Mouse (Mus musculus) adrenal gland (tissue): Measurements from ENCODE around the gene Pex11g.

Source experiments
- intact Hi-C: fragments of 180-260 bp; cut with DNase I; formaldehyde crosslinking; loops from one replicate; pipeline ENCODE4 v1.15.1; 2025

Gene Pex11g

DNA sequence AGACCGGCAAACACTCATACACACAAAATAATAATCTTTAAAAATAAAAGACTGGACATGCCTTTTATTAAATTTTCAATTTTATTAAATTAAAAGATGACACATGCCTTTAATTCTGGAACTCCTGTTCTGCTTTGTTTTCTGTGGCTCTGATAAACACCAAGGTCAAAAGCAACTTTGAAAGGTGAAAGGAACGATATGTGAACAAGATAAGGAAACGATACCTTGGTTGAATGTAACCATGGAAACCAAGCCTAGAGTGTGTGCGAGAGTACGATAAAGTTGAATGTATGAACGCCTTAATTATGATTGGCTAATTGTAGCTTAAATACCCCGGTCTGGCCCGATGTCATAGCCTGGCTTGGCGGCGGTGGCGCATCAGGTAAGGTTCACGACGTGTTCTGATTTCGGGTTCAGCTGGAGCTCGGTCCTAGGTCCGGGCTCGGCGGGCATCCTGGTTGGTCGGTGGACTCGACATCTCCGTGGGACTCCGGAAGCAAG is 14.8 kb upstream of the Pex11g start:
- intact Hi-C loops = no loop called here

DNA sequence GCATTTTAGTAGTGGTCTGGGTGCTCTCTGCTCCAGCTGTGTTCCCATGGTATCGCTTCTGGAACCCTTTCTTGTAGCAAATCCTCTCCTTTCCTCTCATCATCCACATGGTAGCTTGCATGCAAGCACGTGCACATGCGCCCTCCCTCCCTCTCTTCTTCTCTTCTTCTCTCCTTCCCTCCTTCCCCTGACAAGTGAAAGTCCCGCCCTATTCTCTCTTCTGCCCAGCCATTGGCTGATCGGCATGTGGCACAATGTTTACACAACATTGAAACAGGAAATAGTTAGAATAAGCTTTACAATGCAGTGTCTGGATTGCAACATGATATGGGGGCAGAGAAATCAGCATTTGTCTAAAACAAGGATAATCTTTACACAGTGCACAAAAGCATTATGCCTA is 14.1 kb upstream of the Pex11g start:
- intact Hi-C loops = no loop called here

DNA sequence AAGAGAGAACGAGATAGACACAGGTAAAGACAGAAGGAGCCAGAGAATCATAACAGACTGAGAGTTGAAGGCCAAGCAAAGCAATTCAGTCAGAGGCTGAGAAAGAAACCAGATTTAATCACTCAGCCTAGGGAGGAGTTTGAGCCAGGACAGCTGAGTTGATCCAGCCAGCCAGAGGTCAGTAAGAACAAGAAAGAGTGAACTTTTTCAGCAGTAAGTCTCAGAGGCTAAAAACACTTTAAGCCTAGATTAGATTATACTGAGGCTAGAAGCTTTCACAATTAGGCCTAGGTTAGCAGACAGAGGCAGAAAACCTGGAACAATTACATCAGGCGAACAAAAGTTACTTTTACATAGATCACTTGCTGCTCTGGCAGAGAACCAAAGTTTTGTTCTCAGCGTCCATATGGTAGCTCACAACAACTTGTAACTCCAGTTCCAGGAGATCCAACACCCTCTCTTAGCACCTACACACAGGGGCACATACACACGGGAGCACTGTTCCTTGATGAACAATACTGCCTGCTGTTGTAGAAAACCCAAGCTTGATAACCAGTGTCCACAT is 12.8 kb upstream of the Pex11g start:
- intact Hi-C loops = no loop called here

DNA sequence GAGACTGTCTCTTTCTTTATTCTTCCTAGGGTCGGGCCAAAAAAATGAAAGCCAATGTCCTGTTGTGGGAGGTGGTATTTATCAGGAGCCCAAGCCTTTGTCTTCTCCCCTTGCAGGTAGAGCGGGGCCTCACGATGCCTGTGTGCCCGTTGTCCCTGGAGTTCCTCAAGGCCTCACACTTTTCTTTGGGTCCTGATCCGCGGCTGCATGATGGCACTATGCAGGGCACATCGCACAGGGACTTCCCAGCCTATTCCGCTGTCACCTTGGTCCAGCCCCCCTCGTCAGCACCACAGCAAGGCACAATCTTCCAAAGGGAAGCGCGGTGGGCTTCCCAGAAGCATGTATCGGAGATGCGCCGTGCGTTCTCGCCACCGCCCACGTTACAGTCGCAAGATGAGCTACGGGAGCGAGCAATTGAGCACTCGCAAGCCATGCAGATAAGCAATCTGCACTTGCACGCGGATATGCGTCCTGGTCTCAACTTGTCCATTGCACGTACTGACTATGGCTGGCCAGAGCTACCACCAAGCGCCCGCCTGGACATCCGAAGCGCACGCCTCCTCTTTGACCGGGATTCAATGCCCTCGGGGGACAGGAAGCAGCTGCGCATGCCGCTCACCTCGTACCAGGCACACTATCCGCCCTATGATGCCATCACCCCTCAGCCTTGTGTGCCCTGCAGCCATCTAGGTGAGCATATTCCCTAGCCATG is 8.4 kb upstream of the Pex11g start:
- intact Hi-C loops = no loop called here

DNA sequence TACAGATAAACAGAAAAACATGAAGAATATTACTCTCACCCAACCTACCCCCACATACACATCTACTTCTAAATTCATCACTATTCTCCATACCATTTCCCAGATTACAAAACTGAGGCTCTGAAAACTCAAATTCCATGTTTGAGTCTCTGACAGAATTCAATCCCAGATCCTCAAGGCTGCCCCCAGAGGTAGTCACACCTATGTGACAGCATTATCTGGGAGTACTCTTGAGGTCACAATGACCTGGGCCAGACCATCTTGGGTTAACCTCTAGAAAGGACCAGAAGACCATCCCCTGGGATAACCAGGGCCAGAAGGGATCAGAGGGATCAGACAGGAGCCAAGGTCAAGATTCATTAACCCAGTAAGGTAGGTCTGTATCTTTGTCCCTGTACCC is 3.1 kb upstream of the Pex11g start, which contains the start of gene Tex45:
Gene Tex45, plus strand, starts transcription at position 301 of the 400 bp plus-strand sequence.
- intact Hi-C loops = no loop called here

DNA sequence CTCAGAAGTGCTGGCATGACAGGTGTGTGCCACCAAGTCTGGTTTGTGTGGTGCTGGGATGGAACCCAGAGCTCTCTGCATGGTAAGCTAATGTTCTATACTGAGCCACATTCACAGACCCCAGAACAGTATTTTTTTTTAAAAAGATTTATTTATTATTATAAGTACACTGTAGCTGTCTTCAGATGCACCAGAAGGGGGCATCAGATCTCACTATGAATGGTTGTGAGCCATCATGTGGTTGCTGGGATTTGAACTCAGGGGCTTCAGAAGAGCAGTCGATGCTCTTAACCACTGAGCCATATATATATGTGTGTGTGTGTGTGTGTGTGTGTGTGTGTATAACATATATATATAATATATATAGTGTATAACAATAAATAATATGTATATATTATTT is 1.4 kb upstream of the Pex11g start:
- intact Hi-C loops = no loop called here

DNA sequence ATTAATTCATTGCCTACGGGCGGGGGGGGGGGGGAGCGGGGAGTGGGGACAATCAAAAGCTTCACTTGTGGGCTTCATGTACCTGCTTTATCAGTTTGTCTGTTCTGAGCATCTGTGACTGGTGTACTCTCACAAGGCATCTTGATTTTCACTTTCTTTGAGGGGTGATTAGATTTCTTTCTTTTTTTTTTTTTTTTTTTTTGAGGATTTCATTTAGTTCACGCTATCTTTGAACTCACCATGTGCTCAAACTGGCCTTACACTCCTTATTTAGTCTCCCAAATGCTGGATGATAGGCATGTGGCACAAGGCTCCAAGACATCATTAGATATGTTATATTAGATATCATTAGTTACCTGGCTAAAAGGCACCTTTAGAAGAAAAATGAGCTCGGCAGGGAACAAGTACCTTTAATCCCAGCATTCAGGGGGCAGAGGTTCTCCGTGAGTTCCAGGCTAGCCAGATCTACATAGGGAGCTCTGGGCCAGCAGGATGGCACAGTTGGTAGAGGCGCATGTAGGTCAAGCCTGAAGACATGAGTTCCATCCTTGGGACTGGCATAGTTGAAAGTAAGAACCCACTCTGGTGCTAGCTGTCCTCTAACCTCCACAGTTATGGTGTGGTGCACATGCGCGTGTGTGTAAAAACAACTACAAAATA is 536 bp upstream of the Pex11g start:
- intact Hi-C loops = no loop called here

DNA sequence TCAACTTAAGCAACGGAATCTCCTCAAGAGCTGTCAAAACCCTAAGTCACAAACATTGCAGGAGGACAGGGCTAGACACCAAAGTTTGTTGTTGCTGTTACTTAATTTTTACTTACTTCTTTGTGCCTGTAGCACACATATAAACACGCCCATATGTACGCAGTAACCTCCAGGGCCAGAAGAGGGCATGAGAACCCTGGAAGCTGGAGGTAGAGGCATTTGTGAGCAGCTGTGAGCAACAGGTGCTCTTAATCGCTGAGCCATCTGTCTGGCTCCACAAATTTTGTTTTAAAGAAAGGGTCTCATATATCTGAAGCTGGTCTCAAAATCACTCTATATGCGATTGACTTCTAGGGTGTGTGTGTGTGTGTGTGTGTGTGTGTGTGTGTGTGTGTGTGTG is 3.2 kb downstream of the Pex11g start:
- intact Hi-C loops = no loop called here

DNA sequence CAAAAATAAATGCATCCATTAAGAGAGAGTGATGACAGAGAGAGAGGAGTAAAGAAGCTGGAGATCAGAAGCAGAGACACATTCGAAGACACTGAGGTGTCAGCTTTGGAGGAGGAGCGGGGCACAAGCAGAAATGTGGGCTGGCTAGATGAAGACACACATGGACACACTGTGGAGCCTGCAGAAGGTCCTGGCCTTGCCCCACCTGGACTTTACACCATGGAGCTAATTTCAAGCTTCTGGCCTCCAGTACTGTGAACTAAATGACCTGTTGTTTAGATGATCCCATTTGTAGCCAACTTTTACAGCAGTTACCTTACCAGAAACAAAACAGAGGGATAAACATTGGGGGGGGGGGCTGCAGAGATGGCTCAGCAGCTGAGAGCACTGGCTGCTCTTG is 4.2 kb downstream of the Pex11g start:
- intact Hi-C loops = no loop called here

DNA sequence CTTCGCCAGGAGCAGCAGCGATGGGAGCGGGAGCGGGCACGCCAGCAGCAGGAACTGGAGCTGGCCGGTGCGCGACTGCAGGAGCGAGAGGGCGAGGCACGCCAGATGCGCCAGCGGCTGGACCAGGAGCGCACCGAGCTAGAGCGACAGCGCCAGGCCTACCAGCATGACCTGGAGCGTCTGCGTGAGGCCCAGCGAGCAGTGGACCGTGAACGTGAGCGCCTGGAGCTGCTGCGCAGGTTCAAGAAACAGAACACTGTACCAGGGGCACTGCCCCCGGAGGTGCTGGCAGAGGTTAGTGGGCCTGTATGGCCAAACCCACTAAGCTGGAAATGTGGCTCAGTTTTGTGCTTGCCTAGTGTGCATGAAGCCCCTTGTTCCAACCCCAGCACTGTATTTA is 15.5 kb downstream of the Pex11g start:
- intact Hi-C loops = no loop called here

DNA sequence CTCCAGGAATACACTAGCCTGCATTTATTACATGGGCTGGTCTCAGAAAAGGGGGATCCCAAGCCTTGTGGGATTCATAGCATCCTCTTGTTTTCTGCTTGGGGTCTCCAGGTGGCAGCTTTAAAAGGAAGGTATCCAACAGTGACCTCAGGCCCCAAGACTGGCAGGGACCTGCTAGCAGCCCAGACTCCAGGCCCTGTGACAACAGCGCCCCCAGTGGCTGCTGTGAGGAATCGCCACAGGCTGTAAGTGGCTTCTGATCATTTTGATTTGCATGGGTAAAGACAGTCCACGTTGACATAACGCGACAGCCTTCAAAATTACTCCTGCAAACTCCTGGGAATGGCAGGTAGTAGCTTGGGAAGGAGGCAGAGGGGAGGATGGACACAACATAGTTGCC is 16.8 kb downstream of the Pex11g start:
- intact Hi-C loops = no loop called here

DNA sequence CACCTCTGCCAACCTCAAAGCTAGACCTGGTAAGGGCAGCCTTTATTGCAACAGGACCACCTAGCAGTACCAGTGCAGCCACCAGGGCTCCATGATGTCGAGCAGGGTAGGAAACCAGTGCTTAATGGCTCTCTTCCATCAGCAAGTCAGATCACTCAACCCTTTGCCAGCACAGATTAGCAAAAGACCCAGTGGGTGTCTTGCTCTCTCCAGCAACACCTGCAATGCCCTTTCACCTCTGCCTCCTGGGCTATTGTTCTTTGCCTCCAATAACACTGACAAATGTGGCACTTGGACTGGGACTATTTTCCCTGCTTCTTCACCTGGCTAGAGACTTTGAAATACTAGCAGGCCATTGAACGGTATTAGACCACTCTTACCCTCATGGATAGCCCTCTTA is 18.3 kb downstream of the Pex11g start:
- intact Hi-C loops = no loop called here

DNA sequence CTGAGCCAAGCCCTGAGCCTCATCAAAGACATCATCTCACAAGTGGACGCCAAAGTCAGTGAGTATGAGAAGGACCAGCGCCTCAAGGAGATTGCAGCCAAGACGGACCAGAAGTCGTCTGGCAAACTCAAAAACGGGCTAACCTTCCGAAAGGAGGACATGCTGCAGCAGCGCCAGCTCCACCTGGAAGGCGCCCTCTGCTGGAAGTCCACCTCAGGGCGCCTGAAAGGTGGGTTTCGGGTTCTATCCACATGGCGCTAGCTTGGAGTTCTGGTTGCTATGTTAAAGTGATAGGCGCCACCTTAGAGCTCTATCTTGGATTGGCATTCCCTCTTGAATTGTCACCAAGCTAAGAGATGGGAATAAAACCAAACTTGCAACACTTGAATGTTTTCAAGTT is 28.0 kb downstream of the Pex11g start:
- intact Hi-C loops = no loop called here

DNA sequence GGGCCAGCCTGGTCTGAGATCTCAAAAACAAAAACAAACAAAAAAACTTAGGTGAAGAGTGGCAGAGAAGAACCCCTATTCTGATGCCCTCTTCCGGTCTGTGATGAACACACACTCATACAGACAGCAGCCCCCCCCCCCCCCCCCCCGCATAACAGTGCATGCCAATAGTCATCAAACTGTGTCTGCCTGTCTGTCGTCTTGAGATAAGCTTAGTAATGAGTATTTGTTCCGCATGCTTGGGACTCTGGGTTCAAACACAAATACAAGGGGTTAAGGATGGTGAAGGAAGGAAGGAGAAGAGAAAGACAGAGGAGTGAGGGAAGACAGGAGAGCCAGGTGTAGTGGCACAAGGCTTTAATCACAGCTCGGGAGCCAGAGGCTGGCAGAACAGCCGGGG is 31.0 kb downstream of the Pex11g start:
- intact Hi-C loops = no loop called here

DNA sequence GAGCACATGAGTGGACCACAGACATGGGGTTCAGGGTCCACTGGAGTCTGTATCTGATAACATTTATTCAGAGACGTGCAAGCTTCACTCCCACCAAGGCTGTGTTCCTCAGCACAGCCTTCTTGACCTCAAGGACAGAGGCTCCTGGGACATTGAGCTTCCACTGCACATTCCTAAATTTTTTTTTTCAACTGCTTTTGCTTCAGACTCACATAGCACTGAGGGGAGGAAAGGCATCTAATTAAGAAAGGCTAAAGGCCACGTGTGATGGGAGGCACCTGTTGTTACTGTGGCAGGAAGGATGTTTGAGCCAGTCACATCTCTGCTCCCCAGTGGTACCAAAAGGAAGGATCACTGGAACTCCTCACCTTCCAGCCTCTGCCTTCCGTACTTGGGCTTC is 36.4 kb downstream of the Pex11g start:
- intact Hi-C loops = no loop called here

DNA sequence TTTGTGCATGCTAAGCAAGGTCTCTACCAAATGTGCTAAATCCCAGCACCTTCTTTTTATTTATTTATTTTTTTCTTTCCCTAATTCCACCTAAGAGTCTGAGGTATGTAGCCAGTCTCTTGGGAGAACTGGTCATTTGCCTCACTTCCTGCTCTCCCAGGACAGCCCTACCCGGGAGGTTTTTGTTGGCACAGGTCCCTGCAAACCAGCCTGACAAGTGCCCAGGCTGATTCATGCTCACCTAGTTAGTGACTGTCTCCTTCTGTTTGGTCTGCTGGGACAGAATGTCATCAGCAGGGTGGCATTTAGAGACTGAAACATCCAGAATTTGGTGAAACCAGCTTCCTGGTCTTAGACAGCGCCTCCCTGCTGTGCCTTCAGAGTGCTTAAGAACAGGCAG is 37.5 kb downstream of the Pex11g start:
- intact Hi-C loops = no loop called here

DNA sequence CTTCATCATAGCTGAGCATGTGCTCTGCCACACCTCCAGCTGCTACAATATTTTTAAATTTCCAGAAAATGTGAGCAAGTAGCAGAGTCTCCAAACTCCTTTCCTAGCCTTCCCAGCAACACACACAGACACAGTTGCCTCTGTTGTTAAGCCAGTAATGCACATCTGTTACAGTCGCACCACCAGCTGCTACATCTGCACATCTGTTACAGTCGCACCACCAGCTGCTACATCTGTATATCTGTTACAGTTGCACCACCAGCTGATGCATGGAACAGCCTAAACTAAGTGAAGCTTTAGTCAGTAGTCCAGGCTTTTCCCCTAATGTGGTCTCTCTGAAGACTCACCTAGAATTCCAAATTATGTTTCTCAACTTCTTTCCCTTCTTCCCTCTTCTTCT is 39.1 kb downstream of the Pex11g start:
- intact Hi-C loops = no loop called here

DNA sequence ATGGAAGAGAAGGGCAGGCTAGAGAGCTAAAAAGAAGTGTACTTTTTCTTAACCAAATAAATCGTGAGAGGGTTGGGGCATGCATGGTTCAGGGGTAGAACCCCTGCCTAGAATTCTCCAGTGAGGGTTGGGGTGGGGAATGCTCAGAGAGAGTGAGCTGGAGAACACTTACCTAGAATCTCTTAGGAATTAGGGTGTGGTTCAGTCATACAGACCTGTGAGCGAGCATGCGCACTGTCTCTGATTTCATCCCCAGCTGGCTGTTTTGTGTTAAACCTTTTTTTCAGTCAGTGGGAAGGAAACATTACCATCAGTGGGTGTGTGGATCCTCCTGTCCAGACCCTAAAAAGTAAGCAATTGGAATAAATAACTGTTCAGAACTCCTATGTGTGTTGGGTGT is 41.3 kb downstream of the Pex11g start:
- intact Hi-C loops = no loop called here

DNA sequence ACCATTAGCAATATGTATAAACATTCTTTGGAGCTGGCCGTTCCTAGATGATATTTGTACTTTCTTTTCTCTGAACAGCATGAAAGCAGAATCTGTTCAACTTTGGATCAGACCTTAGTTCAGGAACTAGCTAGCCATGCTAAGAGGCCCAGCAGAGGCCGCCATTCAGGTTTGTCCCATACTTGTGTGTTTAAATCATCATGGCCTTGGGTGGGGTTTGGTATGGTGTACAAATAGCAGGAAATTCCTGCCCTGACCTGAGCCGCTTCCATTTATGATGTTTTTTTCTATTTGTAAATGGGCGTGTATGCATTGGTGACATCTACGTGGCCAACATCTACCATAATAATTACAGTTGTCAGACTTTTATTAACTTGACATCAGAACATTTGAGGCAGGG is 42.3 kb downstream of the Pex11g start:
- intact Hi-C loops = no loop called here

DNA sequence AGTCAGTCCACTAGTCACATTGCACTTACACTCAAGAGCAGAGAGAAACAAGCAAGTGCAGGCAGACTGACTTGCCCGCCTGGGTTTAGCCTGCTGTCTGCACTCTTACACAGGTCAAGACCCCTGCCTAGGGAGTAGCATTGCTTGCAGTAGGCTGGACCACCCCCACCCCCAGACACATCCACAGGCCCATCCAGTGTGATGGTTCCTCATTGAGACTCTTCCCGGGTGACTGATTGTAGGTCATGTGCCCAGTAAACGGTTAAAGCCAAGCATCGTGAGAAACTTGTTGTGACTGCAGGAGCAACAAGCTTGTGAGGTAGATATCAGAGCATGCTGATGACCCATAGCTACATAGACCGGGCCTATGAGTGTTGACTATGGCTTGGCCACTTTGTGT is 46.0 kb downstream of the Pex11g start:
- intact Hi-C loops = no loop called here

DNA sequence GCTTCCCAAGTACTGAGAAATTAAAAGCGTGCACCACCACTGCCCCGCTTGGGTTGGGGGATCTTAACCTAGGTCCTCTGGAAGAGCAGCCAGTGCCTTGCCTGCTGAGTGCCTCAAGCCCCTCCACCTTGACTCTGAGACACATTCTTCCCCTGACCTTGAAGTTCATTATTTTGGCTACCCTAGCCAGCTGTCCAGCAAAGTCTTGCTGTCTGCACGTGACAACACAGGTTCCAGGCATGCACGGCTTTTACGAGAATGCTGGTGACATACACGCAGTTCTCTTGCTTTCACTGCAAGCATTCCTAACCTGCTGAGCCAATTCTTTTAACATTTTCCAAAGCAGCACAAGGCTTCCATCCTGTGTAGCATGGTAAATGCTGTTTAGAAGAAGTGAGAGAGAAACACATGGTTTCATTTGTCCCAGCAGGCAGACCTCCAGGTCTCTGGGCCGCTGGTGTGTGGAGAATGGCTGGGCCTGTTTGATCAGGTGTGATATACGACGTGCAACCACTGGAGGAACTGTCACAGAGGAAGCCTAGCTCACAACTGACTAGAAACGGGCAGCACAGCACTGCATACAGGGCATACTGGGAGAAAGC is 47.3 kb downstream of the Pex11g start:
- intact Hi-C loops = no loop called here

DNA sequence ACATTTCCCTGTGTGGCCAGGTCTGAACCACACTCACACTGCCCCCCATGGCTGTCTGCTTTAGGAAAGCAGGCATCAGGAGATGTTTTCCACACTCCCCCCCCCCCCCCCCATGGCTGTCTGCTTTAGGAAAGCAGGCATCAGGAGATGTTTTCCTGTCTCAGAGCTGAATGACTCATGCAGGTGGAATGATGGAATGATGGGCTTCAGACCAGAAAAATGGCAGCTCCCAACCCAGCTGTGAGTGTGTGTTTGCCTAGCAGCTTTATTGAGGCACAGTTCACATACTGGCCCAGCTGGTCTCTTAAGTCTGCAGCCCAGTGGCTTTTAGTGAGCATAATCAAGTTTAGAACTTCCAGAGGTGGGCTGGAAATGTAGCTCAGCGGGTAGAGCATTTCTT is 49.4 kb downstream of the Pex11g start:
- intact Hi-C loops = no loop called here
